Mouse (Mus musculus) adrenal gland, adult 2 months (tissue): Measurements from ENCODE around the gene Gm3127. TPM values are rescaled to one million over a fixed set of nuclear protein-coding genes. Genes with fewer than 3 reads are reported as not detected.
A peak's percentile ranks its signal among the peaks of the same experiment; 100 is the strongest.
"Not testable (repeated sequence)": the region's sequence is repeated elsewhere in the genome, so short reads cannot be mapped to it uniquely, and the experiment has no call there.

ENCODE experiments used
- DNase-seq: peaks from one replicate; pipeline ENCODE4 v3.0.0; 2021
- long read RNA-seq: library from polyadenylated mRNA; stranded (forward); transcript quantifications from one replicate; pipeline ENCODE4 v2.0.0, GENCODE M21; 2021
- polyA plus RNA-seq: library from polyadenylated mRNA; depleted of rRNA; stranded (reverse); fragments of >200 nt; gene quantifications from 2 replicates; pipeline ENCODE4 v1.2.3, GENCODE M21; 2012; rRNA removed
- total RNA-seq, 2 experiments: library from RNA; stranded (reverse); gene quantifications; 2 replicates each; pipeline ENCODE4 v1.2.3; 2021

The Gm3127 gene
- not detected for total RNA-seq
- polyA plus RNA-seq, result not detected in 2 replicates
- long read RNA-seq, result 0 reads

- DNase-seq, result not testable (repeated sequence)
These were observed at the start of gene Gm3127 for GRCm38 (mm10) chr14:4164730-4165129. TSS of gene Gm3127 (plus strand) at chr14:4165030.

GRCm38 (mm10) chr14:4141646-4142045 is 23.2 kb upstream of the Gm3127 start:
- not testable (repeated sequence) for DNase-seq

GRCm38 (mm10) chr14:4182030-4182429 is 17.2 kb downstream of the Gm3127 start:
- DNase-seq, result not testable (repeated sequence)

- DNase-seq, result peak; percentile 1
These were observed 17.8 kb downstream of the Gm3127 start, which contains the start of gene Gm2974 for GRCm38 (mm10) chr14:4182491-4183210. TSS of gene Gm2974 (plus strand) at chr14:4182576.

- not testable (repeated sequence) for DNase-seq
These were observed 18.5 kb downstream of the Gm3127 start for GRCm38 (mm10) chr14:4183375-4183774.

Other genes with a start within 250 kb of the Gm3127 start
- gene Gm3029, start 233.3 kb upstream of the Gm3127 start, total RNA-seq, result not detected
- gene Gm3029, start 233.3 kb upstream of the Gm3127 start, polyA plus RNA-seq, result not detected in 2 replicates
- not detected for gene Gm3095, start 201.5 kb upstream of the Gm3127 start, total RNA-seq
- gene Gm3095, start 201.5 kb upstream of the Gm3127 start, polyA plus RNA-seq, result 0.08 TPM in 1 of 2 replicates, not detected in the other
- not detected for gene Gm3099, start 166.6 kb upstream of the Gm3127 start, total RNA-seq
- gene Gm3099, start 166.6 kb upstream of the Gm3127 start, polyA plus RNA-seq, result not detected in 2 replicates
- gene Gm5796, start 141.1 kb upstream of the Gm3127 start, total RNA-seq, result under 1 TPM; 0.26 to 0.38 TPM
- not detected in 2 replicates for gene Gm5796, start 141.1 kb upstream of the Gm3127 start, polyA plus RNA-seq
- under 1 TPM in 1 of 2 experiments, not detected in 1; 0.17 TPM for gene Gm3115, start 80.9 kb upstream of the Gm3127 start, total RNA-seq
- gene Gm3115, start 80.9 kb upstream of the Gm3127 start, polyA plus RNA-seq, result not detected in 2 replicates
- not detected for gene Gm8108, start 54.5 kb upstream of the Gm3127 start, total RNA-seq
- gene Gm8108, start 54.5 kb upstream of the Gm3127 start, polyA plus RNA-seq, result not detected in 2 replicates
- gene Gm2974, start 17.5 kb downstream of the Gm3127 start, total RNA-seq, result not detected
- 0.06 TPM in 1 of 2 replicates, not detected in the other for gene Gm2974, start 17.5 kb downstream of the Gm3127 start, polyA plus RNA-seq
- not detected for gene Gm3138, start 84.6 kb downstream of the Gm3127 start, total RNA-seq
- gene Gm3138, start 84.6 kb downstream of the Gm3127 start, polyA plus RNA-seq, result not detected in 2 replicates
- not detected for gene Gm3149, start 152.3 kb downstream of the Gm3127 start, total RNA-seq
- not detected in 2 replicates for gene Gm3149, start 152.3 kb downstream of the Gm3127 start, polyA plus RNA-seq
- gene 2610042L04Rik, start 169.7 kb downstream of the Gm3127 start, total RNA-seq, result not detected
- not detected in 2 replicates for gene 2610042L04Rik, start 169.7 kb downstream of the Gm3127 start, polyA plus RNA-seq
- not detected for gene Gm3159, start 232.5 kb downstream of the Gm3127 start, total RNA-seq
- gene Gm3159, start 232.5 kb downstream of the Gm3127 start, polyA plus RNA-seq, result not detected in 2 replicates